Mouse (Mus musculus): ENCODE results near the gene Apoc2.

Apoc2 gene

DNA sequence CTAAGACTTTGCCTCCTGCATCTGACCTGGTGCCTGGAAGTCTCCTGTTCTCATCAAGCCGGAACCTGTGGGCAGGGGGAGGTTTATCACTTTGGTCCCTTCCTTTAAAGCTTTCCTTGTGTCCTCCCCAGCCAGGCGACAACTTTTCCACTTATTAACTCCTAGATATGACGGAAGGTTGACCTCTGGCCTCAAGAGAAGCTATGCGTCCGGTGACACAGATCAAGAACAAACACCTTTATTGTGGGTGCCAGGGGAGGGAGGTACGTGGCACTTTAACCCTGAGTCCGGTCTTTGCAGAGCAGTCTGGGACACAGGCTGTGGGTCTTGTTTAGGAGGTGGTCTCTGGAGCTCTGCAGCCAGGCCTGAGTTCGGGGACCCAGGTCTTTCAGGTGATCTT, at the start of gene Apoc2:
Gene Apoc2 (minus strand): TSS at position 70 of the 400 bp plus-strand sequence.
- no peak for DNase-seq (ENCODE audit: low spot score)

DNA sequence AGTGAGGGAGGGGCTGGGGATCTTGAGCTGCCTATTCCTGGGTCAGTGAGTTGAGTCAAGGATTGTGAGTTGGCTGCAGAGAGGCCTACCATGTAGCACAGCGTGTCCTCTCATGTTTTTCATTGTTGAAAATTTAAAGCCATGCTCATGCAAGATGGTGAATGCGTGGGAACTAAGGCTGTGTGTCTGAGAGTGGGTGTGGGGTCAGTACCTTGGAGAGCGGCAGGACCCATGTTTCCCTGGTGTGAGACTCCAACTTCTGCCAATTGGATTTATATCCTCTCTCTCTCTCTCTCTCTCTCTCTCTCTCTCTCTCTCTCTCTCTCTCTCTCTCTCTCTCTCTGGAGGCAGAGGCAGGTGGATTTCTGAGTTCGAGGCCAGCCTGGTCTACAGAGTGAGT, 48.8 kb upstream of the Apoc2 start:
- DNase-seq (ENCODE audit: low spot score), result no peak

DNA sequence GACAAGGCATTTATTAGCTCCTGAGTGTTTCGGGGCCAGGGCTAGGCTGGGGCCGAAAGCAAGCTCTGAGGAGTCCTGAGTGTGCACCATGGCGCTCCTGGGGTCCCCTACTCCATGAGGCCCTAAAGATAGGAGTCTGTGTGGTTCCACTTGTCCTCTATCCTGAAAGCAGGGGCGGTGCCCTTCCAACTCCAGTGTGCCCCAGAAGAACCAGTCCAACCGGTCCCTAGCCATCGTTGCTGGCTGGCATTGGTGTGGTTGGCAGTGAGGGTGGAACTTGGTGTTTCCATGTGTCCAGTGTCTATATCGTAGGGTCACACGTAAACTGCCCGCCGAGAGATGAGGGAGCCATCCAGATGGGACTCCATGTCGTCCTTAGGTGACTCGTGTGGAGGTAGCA, 46.4 kb upstream of the Apoc2 start:
- DNase-seq (ENCODE audit: low spot score), result no peak

DNA sequence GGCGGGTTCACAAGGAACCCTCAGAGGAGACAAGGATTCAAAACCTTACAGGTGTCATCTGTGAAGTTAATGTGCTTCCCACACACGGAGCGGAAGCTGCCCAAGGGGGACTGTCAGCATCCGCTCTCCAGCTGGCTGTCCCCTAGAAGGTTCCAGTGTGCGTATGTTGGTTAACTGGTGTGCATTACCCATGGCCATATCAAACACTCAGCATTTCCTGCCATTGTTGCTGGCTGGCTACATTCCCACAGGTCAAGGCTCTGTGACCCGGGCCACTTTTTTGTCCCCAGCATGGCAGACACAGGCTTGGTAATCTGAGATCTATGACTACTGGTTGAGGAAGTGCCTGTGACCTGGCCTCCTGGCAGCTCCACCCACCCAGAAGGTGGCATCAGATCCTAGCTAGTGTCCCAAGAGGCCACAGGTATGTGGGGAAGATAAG, 45.0 kb upstream of the Apoc2 start:
- DNase-seq (ENCODE audit: low spot score), result no peak

DNA sequence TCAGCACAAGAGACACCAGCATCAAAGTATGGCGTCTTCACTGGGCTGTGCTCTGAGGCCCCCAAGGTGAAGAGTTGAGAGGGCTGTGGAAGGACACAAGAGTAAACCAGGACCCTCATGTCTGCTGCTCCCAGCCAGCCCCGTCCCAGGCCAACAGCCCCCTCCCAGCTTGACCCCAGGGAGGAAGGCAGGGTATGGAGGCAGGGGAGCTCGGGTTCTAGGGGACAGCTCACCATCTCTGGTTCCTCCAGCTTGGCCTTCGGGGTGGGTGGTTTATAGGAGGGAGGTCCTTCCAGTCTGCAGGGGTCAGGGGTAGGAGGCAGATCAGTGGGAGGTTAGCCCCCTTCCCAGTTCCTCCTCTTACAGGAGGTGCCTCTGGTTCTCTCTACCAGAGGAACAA, 41.5 kb upstream of the Apoc2 start:
- DNase-seq (ENCODE audit: low spot score), result no peak

DNA sequence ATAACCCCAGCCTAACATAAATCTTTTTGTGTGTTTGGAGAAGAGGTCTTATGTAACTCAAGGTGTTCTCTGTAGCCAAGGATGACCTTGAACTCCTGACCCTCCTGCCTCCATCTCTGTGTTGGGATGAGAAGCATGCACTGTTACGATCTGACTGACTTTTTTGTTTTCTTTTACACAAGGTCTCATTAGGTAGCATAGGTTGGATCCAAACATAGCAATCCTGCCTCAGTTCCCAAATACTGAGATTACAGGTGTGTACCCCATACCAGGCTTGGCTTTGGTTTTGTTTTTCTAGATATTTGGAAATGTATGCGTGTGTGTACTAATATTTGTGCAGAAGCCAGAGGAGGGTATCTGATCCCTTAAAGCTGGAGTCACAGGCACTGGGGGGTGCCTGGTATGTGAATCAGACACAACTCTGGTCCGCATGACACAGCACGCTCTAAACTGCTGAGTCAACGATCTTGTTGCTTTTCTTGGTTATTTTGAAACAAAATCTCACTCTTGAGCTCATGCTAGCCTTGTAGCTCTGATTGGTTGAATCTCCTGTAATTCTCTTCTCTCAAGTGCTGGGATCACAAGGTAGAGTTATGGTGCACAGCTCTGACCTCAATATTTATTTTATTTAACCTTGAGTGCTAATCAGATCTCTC, 40.7 kb upstream of the Apoc2 start:
- DNase-seq (ENCODE audit: low spot score), result no peak

DNA sequence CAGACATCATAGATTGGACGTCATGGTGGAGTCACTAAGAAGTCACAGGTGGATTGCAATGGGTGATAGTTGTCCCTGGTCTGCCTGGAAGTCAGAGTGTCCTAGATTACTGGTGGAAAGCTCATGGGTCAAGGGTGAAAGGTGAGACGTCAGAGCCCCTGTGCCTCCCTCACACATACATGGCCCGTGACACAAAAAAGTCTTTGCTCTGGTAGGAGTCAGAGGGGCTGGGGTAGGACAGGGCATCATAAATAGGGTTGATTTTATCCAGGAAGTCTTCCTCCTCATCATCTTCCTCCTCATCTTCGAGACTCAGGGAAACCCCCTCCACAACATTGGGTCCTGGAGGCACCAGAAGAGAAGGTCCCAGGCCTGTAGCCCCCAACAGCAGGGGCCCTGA, 39.6 kb upstream of the Apoc2 start:
- no peak for DNase-seq (ENCODE audit: low spot score)

DNA sequence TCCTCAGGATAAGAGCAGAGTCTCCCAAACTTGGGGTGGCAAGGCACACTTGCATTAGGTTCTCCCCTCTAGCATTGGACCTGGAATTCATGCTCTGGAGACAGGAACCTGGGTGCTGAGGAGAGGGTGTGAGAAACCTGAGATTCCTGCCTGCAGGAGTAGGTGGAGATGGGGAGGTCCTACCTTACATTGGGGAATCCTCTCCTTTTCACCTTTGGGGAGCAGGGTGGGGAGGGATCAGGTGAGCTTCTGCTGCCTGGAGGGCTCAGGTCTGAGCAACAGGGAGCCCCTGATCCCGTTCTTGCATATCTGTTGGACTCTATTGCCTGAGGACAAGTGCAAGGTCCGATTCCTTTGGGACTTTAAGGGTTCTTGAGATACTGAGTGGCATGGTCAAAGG, 39.1 kb upstream of the Apoc2 start:
- no peak for DNase-seq (ENCODE audit: low spot score)

DNA sequence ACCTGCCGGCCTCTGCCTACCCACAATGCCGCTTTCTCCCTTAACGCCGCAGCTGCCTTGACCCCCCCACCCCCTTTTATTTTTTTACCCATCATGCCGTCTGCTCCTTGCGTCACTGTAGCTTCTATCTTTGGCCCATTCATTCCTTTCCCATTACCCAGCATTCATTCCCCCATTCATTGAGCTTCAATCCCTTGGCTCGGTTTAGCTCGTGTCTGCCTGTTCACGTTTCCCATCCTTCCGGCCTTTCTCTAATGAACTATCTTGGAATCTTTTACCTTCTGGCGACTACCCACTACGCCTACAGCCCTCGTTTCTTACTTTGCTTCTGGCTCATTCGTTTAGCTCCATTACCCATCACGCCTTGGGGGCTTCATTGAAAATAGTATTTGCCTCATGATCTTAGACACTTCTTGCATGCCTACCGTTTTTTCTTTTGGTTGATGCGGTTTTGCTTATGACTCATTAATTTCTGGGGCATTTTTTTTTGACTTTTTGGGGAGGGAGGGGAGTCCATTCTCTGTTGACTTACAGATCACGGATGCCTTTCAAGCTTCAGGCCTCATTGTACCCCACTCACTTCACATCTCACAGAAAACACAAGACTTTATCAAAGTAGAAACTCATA, 38.4 kb upstream of the Apoc2 start:
- no peak for DNase-seq (ENCODE audit: low spot score)

DNA sequence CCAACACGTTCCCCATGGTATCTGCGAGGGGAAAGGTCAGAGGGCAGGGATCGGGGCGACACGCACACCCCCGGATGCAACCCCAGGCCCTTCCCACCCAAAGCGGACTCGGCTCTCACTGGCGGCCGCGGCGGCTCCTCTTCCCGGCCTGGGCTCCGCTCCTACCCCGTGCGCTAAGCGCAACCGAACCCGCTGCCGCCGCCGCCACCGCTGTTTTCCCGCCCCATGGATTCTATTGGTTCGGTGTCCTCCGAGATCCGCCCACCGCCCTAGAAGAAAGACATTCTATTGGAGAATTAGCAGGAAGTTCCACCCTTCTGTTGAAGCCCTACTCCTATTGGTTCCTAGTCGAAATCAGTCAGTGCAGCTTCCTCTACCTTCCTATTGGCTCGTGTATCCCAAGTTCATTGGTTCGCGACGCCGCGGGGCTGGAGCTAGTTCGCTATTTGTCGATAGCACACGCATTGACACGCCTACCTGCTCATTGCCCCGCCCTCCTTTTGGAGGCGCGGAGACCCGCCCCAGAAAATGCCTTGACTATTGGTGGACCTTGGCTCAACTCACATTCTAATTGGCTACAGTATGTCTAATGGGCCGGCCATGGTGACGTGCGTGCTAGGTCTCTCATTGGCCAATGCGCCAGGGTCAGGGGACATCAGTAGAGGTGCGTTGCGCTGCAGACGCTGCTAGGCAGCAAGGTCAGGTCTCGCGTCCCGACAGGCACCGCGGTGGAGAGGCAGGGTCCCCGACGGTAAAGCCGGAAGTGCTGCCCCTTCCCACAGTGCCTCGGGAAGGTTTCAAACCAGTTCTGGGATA, 37.7 kb upstream of the Apoc2 start, which contains the start of gene Tomm40:
Gene Tomm40 (minus strand): TSS at position 200 of the 816 bp plus-strand sequence.
- DNase-seq (ENCODE audit: low spot score), result peak; percentile 91

DNA sequence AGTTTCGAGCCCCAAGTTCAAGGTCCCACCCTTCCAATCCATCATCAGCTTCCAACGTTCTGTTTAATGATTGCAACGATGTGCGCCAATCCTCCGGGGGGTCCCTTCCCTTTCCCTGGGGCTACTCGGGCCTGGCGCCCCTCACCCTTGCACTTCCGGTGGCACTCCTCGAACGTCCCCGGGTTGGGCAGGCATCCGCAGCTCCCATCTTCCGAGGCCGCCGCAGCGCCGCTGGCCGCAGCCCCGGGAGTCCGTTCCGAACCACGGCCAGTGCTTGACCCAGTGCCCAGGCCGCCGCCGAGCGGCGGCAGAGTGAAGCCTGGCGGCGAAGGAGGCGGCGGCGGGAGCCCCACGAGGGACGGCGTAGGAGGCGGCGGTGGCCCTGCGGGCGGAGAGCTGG, 37.1 kb upstream of the Apoc2 start:
- no peak for DNase-seq (ENCODE audit: low spot score)

DNA sequence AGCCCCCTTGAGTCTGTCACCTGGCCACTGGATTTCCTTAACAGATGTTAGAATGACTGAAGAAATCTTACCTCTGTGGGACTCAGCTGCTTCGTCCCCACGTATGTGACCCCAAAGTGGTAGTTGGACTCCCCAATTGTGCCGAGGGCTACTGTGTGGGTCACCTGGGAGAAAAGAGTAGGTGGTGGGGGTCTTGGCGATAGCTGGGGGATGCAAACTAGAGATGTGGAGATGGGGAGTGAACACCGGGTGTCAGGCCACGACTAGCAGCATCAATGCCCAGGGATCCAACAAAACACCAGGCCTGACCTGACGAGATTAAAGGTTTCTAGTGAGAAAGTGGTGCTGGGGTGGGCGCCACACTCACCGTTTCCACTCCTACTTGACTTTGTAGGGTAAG, 35.9 kb upstream of the Apoc2 start:
- no peak for DNase-seq (ENCODE audit: low spot score)

DNA sequence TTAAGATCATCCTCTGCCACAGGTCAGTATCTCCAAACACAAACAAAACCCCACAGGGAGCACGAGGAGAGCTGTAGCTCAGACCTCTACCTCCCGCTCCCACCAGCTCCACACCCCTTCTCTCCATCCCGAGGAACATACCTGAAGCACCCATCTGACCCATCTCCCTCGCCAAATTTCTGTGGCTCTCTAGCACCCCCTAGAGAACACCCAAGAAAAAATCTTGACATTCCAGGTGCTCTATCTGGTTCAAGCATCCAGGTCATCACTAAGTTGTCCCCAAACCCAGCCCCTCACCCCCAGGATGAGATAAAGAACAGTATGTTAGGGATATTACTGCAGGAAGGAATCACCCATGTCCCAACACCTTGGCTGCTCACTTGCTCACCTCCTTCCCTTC, 35.5 kb upstream of the Apoc2 start:
- DNase-seq (ENCODE audit: low spot score), result no peak

DNA sequence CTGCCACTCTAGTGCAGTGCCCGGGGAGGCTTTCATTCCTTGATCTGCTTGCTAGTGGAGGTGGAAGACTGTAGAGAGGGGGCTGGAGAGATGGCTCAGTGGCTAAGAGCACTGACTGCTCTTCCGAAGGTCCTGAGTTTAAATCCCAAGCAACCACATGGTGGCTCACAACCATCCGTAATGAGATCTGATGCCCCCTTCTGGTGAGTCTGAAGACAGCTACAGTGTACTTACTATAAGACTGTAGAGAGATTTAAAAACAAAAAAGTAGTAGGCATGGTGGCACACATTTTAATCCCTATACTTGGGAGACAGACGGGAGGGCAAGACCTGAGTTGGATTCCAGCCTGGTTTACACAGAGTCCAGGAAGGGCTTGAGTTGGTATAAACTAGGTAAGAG, 34.7 kb upstream of the Apoc2 start:
- no peak for DNase-seq (ENCODE audit: low spot score)

DNA sequence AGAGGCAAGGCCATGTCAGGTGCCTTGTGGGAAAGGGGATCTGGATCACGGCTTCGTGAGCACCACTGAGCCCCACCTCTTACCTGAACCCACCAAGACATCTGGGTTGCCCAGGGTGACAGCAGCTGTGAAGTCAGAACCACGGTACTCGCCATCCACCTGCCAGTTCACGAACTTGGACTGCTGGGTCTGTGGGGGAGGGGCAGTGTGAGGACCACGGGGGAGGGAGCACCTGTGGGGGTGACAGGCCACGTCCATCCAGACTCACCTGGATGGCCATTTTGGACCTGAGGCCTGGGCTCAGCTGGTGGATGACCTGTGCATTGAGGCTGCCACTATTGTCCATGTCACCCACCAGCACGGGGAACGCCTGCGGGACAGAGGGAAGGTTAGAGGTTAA, 32.9 kb upstream of the Apoc2 start:
- no peak for DNase-seq (ENCODE audit: low spot score)

DNA sequence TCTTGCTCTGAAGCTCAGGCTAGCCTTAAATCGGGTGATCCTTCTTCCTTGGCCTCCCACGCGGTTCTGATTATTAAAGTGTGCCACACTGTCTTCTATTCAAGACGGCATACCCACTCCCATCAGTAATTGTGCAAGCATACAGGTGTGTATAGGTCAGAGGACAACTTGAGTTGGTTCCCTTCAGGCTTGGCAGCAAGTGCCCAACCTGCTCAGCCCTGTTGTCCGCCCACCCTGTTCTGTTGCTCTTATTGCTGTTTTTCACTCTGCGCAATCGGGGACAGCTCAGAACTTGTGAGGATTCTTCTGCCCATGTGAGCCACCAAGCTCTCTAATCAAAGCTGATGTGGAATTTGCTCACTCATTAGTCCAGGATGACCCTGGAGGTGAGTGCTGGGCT, 27.5 kb upstream of the Apoc2 start:
- DNase-seq (ENCODE audit: low spot score), result no peak

DNA sequence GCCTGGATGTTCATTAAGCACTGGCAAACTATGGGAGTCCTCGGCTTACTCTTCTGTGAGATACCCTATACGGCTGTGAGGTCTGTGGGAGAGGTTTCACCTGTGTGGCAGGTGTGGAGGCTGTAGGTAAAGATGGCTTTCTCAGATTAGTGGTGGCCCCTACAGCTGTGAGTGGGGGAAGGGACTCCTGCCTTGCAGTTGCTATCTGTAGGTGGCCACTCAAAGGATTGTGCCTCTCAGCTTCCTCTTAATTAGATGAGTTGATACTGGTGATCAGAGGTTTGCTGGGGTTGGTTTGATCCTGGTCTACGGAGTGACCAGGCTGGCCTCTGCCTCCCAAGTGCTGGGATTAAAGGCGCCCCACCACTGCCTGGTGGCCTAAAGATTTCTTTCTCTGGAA, 26.7 kb upstream of the Apoc2 start:
- DNase-seq (ENCODE audit: low spot score), result no peak

DNA sequence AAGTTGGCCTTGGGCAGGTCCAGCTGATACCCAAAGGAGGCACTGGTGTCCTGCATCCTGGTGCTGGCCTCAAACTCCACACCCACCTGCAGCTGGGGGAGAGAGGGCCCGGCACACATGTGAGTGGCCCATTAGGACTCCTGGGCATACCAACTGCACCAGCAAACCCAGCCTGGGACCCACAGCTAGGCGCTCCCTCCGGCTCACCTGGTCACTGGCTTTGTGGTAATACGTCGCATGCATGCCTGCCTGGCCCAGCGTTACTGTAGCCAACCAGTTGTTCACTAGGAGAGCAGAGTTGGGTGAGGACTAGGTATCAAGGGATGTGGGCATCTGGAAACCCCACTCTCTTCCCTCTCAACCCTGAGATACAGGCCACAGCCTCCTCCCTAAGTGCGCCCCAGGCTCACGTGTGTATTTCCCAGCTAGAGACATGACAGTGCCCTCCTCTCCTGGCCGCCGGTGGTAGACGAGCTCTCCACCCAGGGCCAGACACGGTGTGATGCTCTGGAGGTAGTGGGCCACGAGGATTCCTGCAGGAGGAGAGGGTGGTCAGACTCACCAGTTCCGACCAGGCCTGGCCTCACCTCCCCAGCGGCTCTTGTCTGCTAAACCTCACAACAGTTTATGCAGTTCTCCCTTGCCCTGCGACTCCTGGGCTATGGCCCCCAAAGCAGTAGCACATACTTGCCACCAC, 25.3 kb upstream of the Apoc2 start:
- no peak for DNase-seq (ENCODE audit: low spot score)

DNA sequence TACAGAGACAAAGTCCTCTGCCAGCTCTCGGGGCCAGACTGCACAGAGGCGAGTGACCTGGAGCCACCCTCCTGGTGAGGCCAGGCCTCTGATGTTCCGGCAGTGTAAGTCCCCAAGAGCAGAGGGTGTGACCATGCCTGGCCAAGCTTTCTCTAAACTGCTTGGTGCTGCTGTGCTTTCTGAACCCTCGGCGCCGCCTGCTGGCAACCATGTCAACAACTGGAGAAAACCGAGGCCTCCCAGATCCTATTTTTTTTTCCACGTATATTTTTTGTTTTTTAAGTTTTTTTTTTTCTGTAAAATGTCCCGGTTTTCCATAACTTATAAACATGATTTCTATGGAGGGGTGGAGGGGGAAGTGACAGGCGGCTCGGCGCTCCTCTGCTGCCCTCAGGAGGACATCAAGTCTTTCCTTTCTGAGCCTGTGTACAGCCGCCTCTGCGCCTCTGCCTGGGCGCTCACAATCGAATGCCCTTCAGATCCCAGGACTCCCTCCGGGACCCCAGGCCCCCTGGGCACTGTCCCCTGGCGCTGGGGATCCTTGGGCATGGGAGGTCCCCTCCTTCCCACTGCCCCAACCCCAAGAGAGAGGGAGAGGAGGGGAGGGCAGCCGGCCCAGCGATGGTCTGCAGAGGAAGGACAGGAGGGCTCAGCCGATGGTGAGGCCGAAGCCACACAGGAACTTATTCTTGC, 23.5 kb upstream of the Apoc2 start:
- peak; percentile 61 for DNase-seq (ENCODE audit: low spot score)

DNA sequence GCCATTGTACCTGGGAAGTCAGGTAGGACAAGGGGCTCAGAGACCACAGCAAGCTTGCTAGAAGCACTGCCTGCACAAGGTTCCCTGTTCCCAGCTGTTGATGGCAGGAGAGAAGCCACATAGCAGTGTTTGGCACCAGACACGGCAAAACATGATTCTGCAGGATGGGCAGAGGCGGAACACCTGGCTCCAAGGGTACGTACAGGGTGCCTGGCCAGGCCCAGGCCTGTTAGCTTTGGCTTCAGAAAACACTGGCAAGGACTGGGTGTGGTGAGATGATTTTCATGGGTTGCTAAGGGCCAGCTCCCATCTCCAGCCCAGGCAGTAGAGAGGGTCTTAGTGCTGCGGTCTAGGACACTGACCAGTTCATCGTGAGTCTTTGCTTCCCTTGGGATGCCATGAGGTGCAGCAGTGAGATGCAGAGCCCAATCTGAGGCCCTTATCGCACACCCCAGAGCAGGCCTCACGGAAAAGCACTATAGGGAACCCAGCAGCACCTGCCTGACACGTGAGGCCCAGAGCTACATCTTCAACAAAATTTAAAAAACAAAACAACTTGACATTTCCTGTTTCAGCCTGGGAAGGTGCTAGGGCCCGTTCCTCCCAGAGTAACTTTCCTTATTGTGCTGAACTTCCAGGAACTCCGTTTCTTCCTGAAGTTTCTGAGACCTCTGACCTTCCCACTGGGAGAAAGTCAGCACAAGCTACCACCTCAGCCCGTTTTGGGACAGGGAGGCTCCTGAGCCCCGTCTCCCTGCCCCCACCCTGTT, 22.7 kb upstream of the Apoc2 start:
- no peak for DNase-seq (ENCODE audit: low spot score)

DNA sequence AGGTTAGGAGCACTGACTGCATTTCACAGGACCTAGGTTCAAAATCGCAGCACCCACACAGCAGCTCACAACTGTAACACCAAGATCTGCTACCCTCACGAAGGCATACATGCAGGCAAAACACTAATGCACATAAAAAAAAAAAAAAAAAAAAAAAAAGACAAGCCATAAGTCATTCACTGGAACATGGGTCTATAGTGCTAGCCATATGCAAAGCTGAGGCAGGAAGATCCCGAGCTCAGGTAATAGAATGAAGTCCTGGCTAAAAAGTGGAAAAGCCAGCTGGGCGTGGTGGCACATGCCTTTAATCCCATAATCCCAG, 22.0 kb upstream of the Apoc2 start:
- DNase-seq (ENCODE audit: low spot score), result no peak

Measured in ovary, postnatal 14 days (tissue).